Mouse (Mus musculus) limb, embryonic 13.5 days (tissue): ENCODE results near the gene Pcca. TPM values are rescaled to one million over a fixed set of nuclear protein-coding genes. Genes with fewer than 3 reads are reported as not detected.

ENCODE experiments used
- ATAC-seq: fragments of 200-750 bp; cut with Nextera tagmentation; 2 replicates; pipeline ENCODE4 v1.8.0; 2017; ENCODE audit warnings: low read depth, moderate number of reproducible peaks, moderate TSS enrichment; ENCODE audit not compliant: low FRiP score
- H3K27ac ChIP-seq: fragments of 300-500 bp; sonication (generic); 2 replicates; pipeline ENCODE4 v1.5.1; 2015; ENCODE audit warnings: inconsistent platforms, mild to moderate bottlenecking, moderate library complexity
- H3K27me3 ChIP-seq: fragments of 300-500 bp; sonication (generic); 2 replicates; pipeline ENCODE4 v1.6.1; 2015; ENCODE audit warnings: mild to moderate bottlenecking, inconsistent platforms
- H3K36me3 ChIP-seq: fragments of 300-500 bp; sonication (generic); 2 replicates; pipeline ENCODE4 v1.6.1; 2015; ENCODE audit warnings: inconsistent platforms, mild to moderate bottlenecking, moderate library complexity
- H3K4me1 ChIP-seq: fragments of 300-500 bp; sonication (generic); 2 replicates; pipeline ENCODE4 v1.6.1; 2015; ENCODE audit warnings: inconsistent platforms
- H3K4me2 ChIP-seq: fragments of 300-500 bp; sonication (generic); replicated peaks from 2 replicates; pipeline ENCODE4 v1.6.1; 2015; ENCODE audit warnings: inconsistent platforms, mild to moderate bottlenecking, moderate library complexity
- H3K4me3 ChIP-seq: fragments of 300-500 bp; sonication (generic); 2 replicates; pipeline ENCODE4 v1.5.1; 2015; ENCODE audit warnings: moderate library complexity, mild to moderate bottlenecking, inconsistent platforms
- H3K9ac ChIP-seq: fragments of 300-500 bp; sonication (generic); 2 replicates; pipeline ENCODE4 v1.6.1; 2015; ENCODE audit warnings: mild to moderate bottlenecking, inconsistent platforms
- H3K9me3 ChIP-seq: fragments of 300-500 bp; sonication (generic); 2 replicates; pipeline ENCODE4 v1.6.1; 2016; ENCODE audit warnings: inconsistent platforms
- WGBS: fragments of 180-500 bp; shearing (Covaris S2); methylation state at CpG from one replicate; pipeline ENCODE4 v1.1.7; 2015; 5-methylcytosine and 5-hydroxymethylcytosine counted together
- polyA plus RNA-seq: library from polyadenylated mRNA; unstranded; fragments of >200 nt; fragmentation: Nextera tagmentation; extraction: Ambion mirVana; gene quantifications from 2 replicates; pipeline ENCODE4 v1.2.1, GENCODE M21; 2015

Gene Pcca
- polyA plus RNA-seq, 1 experiment from 2014 or later: 26.9 TPM

DNA sequence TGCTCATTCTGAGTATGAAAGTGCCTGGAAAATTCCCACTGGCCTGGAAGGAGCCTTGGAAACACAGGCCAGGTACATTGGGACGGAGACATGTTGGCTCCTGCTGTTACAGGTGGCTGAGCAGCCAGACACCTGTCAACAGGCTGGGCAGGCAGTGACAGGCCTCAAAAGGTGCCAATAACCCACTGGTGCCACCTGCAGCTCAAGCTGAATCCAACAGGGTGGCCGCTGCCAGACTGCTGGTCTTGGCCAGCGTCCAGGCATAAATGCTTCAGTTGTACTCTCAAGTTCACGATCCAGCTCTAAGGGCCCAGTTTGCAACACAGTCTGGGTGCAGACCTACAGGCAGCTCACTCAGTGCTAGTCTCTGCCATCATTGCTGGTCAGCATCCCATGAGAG lies 368.8 kb downstream of the Pcca start:
- Histone ChIP-seq H3K36me3 (0 out of 2 replicates have a peak, but pooled peaks cover 4% of the 10 kb centered on the region), H3K27me3 (no peaks in the 10 kb centered on the region), H3K4me3 (no peak overlapping the region), H3K9me3 (0 out of 2 replicates have a peak, but pooled peaks cover 3% of the 10 kb centered on the region), H3K9ac (no peak overlapping the region), H3K4me2 (no peak overlapping the region), H3K4me1 (peaks cover 18% of the 10 kb centered on the region), H3K27ac (no peak overlapping the region)
- 39% methylated on average over 4 of the region's 4 CpGs for WGBS
- ATAC-seq: peak; percentile 61

DNA sequence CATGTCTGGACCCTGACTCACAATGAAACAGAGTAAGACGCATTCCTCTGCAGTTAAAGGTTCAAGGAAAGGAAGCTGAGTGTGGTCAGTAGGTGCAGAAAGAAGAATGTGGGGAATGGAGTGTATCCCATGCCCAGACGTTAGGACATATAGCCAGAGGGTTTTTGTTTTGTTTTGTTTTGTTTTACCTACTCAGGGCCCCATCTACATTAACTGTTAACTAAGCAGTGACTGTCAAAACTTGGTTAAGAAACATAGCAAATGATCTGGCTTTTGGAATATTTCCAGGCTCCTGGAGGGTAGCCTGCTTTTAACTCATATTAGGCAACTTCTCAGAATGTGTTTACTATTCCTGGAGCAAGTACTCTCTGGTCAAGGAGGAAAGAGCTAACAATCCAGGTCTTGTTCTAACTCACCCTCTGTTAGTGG lies 369.8 kb downstream of the Pcca start:
- 51% methylated on average over 2 of the region's 2 CpGs for WGBS
- peaks cover 18% of the 10 kb centered on the region for H3K4me1 ChIP-seq

DNA sequence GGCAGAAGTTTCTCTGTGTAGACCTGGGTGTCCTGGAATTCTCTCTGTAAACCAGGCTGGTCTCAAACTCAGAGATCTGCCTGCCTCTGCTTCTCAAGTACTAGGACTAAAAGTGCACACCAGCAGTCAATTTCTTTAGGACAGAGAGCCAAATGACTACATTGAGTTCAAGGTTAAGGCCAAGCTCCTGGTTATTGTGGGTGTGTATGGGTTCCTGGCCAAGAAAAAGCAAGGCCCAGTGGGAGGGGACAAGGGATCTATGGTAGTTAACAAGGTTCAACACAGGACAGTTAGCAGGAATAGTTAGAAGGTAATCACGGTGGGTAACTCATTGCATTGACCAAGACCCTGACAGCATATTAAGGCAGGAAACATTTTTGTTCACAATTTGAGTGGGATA lies 370.9 kb downstream of the Pcca start:
- Histone ChIP-seq H3K9ac (no peak overlapping the region), H3K4me1 (peaks cover 18% of the 10 kb centered on the region), H3K4me3 (no peak overlapping the region), H3K9me3 (0 out of 2 replicates have a peak, but pooled peaks cover 11% of the 10 kb centered on the region), H3K27ac (no peak overlapping the region), H3K27me3 (no peaks in the 10 kb centered on the region), H3K4me2 (no peak overlapping the region), H3K36me3 (0 out of 2 replicates have a peak, but pooled peaks cover 6% of the 10 kb centered on the region)
- no peak for ATAC-seq
- 100% methylated on average over 1 of the region's 1 CpGs for WGBS

More for the DNA sequence above, 369.8 kb downstream of the Pcca start:
- H3K4me2 ChIP-seq: no peak overlapping the region
- H3K4me3 ChIP-seq: no peak overlapping the region
- H3K9ac ChIP-seq: no peak overlapping the region
- no peaks in the 10 kb centered on the region for H3K27me3 ChIP-seq
- ATAC-seq: no peak
- no peak overlapping the region for H3K27ac ChIP-seq
- H3K9me3 ChIP-seq: 0 out of 2 replicates have a peak, but pooled peaks cover 11% of the 10 kb centered on the region
- 0 out of 2 replicates have a peak, but pooled peaks cover 6% of the 10 kb centered on the region for H3K36me3 ChIP-seq

DNA sequence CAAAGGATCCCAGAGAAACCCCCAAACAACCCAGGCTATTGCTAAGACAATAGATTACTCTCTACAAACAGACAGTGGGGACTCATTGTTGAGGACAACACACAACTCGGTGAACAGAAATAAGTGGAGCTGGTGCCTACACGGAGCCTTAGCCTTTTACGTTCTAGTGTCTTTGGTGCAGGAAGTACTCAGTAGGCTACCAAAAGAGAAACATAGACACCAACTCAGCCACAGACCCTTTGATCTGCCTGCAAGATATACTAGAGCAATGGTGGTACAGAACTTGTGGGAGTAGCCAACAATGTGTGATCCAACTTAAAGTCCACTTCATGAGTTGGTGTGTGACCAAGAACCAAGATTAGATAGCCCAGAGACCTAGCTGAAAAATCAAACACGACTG lies 374.0 kb downstream of the Pcca start:
- H3K4me2 ChIP-seq: no peak overlapping the region
- no peak overlapping the region for H3K9ac ChIP-seq
- H3K36me3 ChIP-seq: 0 out of 2 replicates have a peak, but pooled peaks cover 6% of the 10 kb centered on the region
- no peaks in the 10 kb centered on the region for H3K27me3 ChIP-seq
- ATAC-seq: no peak
- H3K27ac ChIP-seq: no peak overlapping the region
- no peak overlapping the region for H3K4me3 ChIP-seq
- peaks cover 7% of the 10 kb centered on the region for H3K4me1 ChIP-seq
- WGBS: 92% methylated on average over 4 of the region's 4 CpGs
- 0 out of 2 replicates have a peak, but pooled peaks cover 11% of the 10 kb centered on the region for H3K9me3 ChIP-seq

DNA sequence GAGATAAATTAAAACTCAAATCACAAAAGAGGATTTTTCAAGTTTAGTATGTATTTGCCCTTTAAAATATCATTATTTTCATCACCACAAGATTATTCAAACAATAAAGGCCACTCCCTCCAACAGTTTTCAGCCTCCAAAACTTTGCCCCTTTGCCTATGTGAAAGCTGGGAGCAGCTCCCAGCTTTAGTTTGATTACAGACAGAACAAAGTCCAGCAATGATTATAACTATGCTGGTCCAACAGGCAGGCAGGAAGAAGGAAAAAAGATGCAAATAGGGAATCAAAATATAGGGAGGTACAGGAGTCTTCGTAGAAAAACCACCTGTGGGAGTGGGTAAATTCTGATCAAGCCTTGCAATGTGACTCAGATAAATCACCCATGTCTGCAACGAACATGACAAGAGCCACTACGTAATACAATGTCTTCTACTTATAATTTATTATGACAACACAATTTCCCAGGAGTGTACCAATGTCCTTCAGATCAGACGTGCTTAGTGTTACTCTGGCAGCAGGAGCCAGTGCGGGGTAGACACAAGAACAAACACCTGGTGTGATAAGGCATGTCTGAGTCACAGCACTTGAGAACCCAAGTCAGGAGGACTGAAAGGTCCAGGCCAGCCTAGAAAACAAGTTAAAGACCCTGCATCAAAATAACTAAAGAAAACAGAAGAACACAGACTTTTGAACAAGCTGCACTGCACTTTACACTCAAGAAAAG lies 375.4 kb downstream of the Pcca start:
- H3K27ac ChIP-seq: no peak overlapping the region
- H3K9me3 ChIP-seq: 0 out of 2 replicates have a peak, but pooled peaks cover 11% of the 10 kb centered on the region
- H3K36me3 ChIP-seq: 0 out of 2 replicates have a peak, but pooled peaks cover 6% of the 10 kb centered on the region
- ATAC-seq: no peak
- H3K4me1 ChIP-seq: peaks cover 5% of the 10 kb centered on the region; the same call in 1 of the 2 replicates
- H3K27me3 ChIP-seq: no peaks in the 10 kb centered on the region
- 85% methylated on average over 5 of the region's 5 CpGs for WGBS
- H3K4me2 ChIP-seq: no peak overlapping the region
- no peak overlapping the region for H3K4me3 ChIP-seq
- no peak overlapping the region for H3K9ac ChIP-seq

DNA sequence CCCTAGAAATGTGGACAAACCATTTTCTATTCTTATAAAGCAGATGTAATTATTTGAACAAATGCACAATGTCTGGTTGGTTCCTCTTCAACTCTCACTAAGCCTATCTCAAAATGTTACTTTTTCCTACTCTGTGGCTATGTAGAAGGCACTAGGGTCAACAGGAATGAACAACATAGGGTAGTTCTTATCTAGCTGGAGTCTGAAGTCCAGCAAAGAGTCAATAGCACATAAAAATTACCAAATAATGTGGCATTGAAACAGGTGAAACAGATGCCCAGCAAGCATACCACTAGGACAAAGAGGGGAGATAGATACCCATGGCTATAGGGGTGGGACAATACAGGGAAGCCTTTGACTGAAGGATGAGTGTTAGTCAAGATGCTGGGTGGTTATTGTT lies 377.1 kb downstream of the Pcca start:
- Histone ChIP-seq H3K27ac (no peak overlapping the region), H3K36me3 (0 out of 2 replicates have a peak, but pooled peaks cover 3% of the 10 kb centered on the region), H3K4me3 (no peak overlapping the region), H3K9ac (no peak overlapping the region), H3K27me3 (no peaks in the 10 kb centered on the region), H3K4me2 (no peak overlapping the region), H3K9me3 (0 out of 2 replicates have a peak, but pooled peaks cover 11% of the 10 kb centered on the region), H3K4me1 (peaks cover 5% of the 10 kb centered on the region; the same call in 1 of the 2 replicates)
- no peak for ATAC-seq

DNA sequence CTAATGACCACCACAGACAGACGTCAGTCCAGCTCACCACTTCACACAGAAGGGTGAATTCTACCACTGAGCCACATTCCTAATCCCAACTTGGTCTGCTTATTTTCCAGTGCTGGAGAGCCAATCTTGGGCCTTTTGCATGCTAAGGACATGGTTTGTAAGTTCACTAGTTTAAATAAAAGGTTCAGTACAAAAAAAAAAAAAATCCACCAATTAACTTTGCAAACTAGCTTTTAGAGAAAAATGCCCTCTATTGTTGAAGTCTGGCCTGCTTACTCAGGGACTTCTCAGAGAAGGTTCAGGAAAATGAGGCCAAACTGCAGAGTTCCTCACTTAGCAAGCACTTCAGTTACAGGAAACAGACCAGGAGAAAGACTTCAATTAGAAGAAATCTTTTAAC lies 378.0 kb downstream of the Pcca start:
- Histone ChIP-seq H3K27ac (no peak overlapping the region), H3K9me3 (0 out of 2 replicates have a peak, but pooled peaks cover 9% of the 10 kb centered on the region), H3K4me1 (peaks cover 5% of the 10 kb centered on the region; the same call in 1 of the 2 replicates), H3K36me3 (0 out of 2 replicates have a peak, but pooled peaks cover 5% of the 10 kb centered on the region), H3K9ac (no peak overlapping the region; the same call in 1 of the 2 replicates), H3K27me3 (no peaks in the 10 kb centered on the region), H3K4me3 (peak overlapping the region; percentile 71), H3K4me2 (peak overlapping the region; percentile 94)
- 30% methylated on average over 1 of the region's 1 CpGs for WGBS
- no peak for ATAC-seq

DNA sequence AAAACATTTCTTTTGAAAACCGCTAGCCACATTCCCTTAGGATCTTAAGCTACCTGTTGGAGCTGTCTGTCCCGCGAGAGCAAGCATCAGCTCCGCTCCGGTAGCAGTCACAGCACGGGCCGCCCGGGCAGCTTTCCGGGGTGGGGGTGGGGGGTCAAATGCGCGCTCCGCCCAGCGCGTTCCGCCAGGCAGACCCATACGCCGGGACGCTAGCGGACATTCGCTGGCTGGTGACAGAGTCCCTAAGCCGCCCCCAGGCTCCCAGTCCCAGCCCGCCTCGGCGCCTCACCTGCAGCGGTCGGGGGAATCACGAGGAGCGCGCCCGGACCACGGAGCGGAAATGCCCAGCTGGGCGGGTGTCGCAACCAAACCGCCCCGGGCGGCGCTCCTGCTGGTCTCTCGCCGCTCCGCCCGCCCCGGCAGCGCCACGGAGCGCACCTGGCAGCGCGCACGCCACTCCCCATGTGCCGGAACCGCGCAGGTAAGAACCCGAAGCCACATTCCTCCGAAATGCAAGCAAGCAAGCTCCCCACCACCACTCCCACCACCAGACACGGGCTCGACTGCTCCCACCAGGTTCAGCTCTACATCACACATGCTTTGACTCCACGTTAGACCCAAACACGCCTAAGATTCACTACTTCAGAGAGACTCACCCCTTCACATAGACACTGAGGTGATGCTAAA lies 378.8 kb downstream of the Pcca start:
- peak overlapping the region; percentile 94 for H3K4me2 ChIP-seq
- peak overlapping the region; percentile 71 for H3K4me3 ChIP-seq
- H3K27ac ChIP-seq: no peak overlapping the region
- no peaks in the 10 kb centered on the region for H3K27me3 ChIP-seq
- H3K36me3 ChIP-seq: 0 out of 2 replicates have a peak, but pooled peaks cover 5% of the 10 kb centered on the region
- ATAC-seq: peak; percentile 76
- under 1% methylated on average over 57 of the region's 58 CpGs for WGBS
- H3K9me3 ChIP-seq: 0 out of 2 replicates have a peak, but pooled peaks cover 8% of the 10 kb centered on the region
- peak overlapping the region; percentile 73 for H3K9ac ChIP-seq
- H3K4me1 ChIP-seq: peaks cover 5% of the 10 kb centered on the region; the same call in 1 of the 2 replicates

DNA sequence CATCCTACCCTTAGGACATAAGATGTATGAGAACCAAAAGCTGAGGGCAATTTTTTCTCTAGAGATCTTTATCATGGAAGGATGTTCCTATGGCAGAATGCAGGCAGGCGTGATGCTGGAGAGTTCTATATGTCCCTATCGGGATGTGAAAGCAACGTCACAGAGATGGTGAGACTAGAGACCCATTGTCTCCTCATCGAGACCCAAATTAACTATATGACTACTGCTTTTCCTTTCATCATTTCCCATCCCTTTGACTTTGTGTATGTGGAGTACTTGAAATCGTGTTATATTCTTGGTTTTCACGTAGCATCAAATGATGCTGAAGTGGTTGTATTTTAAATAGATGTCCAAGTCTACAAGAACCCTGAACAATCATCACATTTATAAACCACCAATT lies 379.5 kb downstream of the Pcca start, which contains the start of gene Ggact:
Gene Ggact (minus strand): TSS at position 101 of the 400 bp plus-strand sequence.
- no peak within 1 kb of the TSS for H3K27ac ChIP-seq
- H3K9ac ChIP-seq: peak within 1 kb of the TSS; percentile 73
- ATAC-seq: no peak
- H3K4me1 ChIP-seq: peaks cover 5% of the 10 kb centered on the region; the same call in 1 of the 2 replicates
- WGBS: 83% methylated on average over 6 of the region's 6 CpGs
- H3K4me3 ChIP-seq: peak within 1 kb of the TSS; percentile 71
- H3K9me3 ChIP-seq: 0 out of 2 replicates have a peak, but pooled peaks cover 2% of the 10 kb centered on the region
- no peaks in the 10 kb centered on the region for H3K27me3 ChIP-seq
- 0 out of 2 replicates have a peak, but pooled peaks cover 2% of the 10 kb centered on the region for H3K36me3 ChIP-seq
- H3K4me2 ChIP-seq: peak within 1 kb of the TSS; percentile 94

DNA sequence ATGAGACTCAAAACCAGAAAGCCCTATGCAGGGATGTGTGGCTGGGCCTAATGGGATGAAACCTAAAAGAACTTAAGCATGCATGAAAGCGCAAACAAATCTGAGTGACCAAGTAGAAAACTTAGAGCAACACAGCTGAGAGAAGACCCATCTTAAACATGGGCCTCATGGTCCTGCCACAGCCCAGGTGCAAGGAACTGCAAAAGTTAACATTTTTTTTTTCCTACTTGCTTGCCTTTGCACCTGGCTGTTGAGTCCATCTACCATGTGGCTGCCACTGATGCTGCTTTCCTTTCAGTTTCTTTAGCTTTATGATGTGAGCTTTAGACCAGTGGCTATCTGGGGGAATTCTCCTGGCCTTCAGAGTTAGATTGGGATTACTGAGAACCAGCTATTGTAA lies 383.6 kb downstream of the Pcca start:
- WGBS: 81% methylated on average over 1 of the region's 1 CpGs
- Histone ChIP-seq H3K27ac (no peak overlapping the region), H3K36me3 (peaks cover 12% of the 10 kb centered on the region), H3K27me3 (no peaks in the 10 kb centered on the region), H3K4me3 (no peak overlapping the region), H3K9ac (no peak overlapping the region), H3K9me3 (no peaks in the 10 kb centered on the region), H3K4me2 (no peak overlapping the region), H3K4me1 (no peaks in the 10 kb centered on the region)
- no peak for ATAC-seq

DNA sequence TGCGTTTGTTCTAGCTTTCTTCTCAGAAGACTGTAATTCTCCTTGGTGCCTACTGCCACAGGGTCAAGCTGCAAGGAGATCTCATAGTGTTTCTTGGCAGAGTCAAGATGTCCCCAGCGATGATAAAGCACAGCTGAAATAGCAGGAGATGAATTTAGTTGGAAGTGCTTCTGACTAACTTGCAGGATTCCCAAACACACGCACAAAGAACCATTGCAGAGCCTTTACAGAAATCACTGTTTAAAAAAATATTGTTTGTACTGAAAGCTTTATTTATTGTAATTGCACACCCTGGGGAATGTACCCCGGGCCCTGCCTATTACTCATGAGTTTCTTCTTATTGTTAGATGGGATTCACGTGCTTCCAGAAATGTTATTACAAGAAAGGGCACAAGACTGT lies 385.9 kb downstream of the Pcca start:
- Histone ChIP-seq H3K27ac (no peak overlapping the region), H3K27me3 (no peaks in the 10 kb centered on the region), H3K9me3 (no peaks in the 10 kb centered on the region), H3K9ac (no peak overlapping the region), H3K4me1 (no peaks in the 10 kb centered on the region), H3K4me3 (no peak overlapping the region), H3K36me3 (peaks cover 16% of the 10 kb centered on the region), H3K4me2 (no peak overlapping the region)
- 75% methylated on average over 5 of the region's 5 CpGs for WGBS
- ATAC-seq: no peak

DNA sequence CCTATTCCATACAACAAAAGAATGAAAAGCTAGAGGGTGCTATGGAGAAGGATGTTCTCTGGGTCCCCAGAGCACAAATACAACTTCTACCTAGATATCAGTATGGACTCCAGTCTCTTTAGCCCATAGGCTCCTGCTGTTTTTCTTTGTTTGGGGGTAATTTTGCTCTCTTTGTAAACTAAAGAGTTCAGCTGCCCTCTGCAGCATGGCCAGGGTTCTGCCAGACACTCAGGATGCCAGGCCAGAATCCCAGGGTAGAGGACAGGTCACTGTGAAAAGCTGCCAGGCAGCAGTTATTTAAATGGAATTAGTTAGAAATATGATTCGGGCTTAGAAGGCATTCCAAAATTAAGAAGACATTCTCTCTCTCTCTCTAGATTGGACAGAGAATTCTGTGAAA lies 402.3 kb downstream of the Pcca start:
- H3K9me3 ChIP-seq: no peaks in the 10 kb centered on the region
- ATAC-seq: no peak
- H3K9ac ChIP-seq: no peak overlapping the region
- no peaks in the 10 kb centered on the region for H3K4me1 ChIP-seq
- H3K4me3 ChIP-seq: no peak overlapping the region
- 84% methylated on average over 1 of the region's 1 CpGs for WGBS
- H3K36me3 ChIP-seq: peaks cover 49% of the 10 kb centered on the region
- H3K4me2 ChIP-seq: no peak overlapping the region
- H3K27ac ChIP-seq: no peak overlapping the region
- no peaks in the 10 kb centered on the region for H3K27me3 ChIP-seq
